Mouse (Mus musculus) intestine, embryonic 16.5 days (tissue): ENCODE results near the gene Wnt3. TPM values are rescaled to one million over a fixed set of nuclear protein-coding genes. Genes with fewer than 3 reads are reported as not detected.

ENCODE experiments used
- ATAC-seq: fragments of 200-750 bp; cut with Nextera tagmentation; 2 replicates; pipeline ENCODE4 v1.8.0; 2017; ENCODE audit warnings: moderate TSS enrichment, moderate library complexity
- H3K27ac ChIP-seq: fragments of 300-500 bp; sonication (generic); 2 replicates; pipeline ENCODE4 v1.5.1; 2014; ENCODE audit warnings: mild to moderate bottlenecking, low read length
- H3K27me3 ChIP-seq: fragments of 300-500 bp; sonication (generic); replicated peaks from 2 replicates; pipeline ENCODE4 v1.6.1; 2014; ENCODE audit warnings: low read length, control low read depth, mixed read lengths; ENCODE audit not compliant: control insufficient read depth, insufficient read depth
- H3K36me3 ChIP-seq: fragments of 300-500 bp; sonication (generic); 2 replicates; pipeline ENCODE4 v1.6.1; 2014; ENCODE audit warnings: low read length, control low read depth; ENCODE audit not compliant: control insufficient read depth, insufficient read depth
- H3K4me1 ChIP-seq: fragments of 300-500 bp; sonication (generic); 2 replicates; pipeline ENCODE4 v1.6.1; 2014; ENCODE audit warnings: low read length, control low read depth, mixed read lengths; ENCODE audit not compliant: control insufficient read depth, insufficient read depth
- H3K4me2 ChIP-seq: fragments of 300-500 bp; sonication (generic); 2 replicates; pipeline ENCODE4 v1.6.1; 2014; ENCODE audit warnings: low read depth, low read length, control low read depth
- H3K4me3 ChIP-seq: fragments of 300-500 bp; sonication (generic); 2 replicates; pipeline ENCODE4 v1.5.1; 2014; ENCODE audit warnings: mild to moderate bottlenecking, low read length
- H3K9ac ChIP-seq: fragments of 300-500 bp; sonication (generic); 2 replicates; pipeline ENCODE4 v1.6.1; 2014; ENCODE audit warnings: low read depth, low read length
- H3K9me3 ChIP-seq: fragments of 300-500 bp; sonication (generic); 2 replicates; pipeline ENCODE4 v1.6.1; 2016; ENCODE audit warnings: low read length, control low read depth; ENCODE audit not compliant: control insufficient read depth
- WGBS: fragments of 180-500 bp; shearing (Covaris S2); extraction: QIAGEN DNeasy Blood & Tissue Kit; methylation state at CpG from one replicate; pipeline ENCODE4 v1.1.7; 2014; 5-methylcytosine and 5-hydroxymethylcytosine counted together
- polyA plus RNA-seq: library from polyadenylated mRNA; unstranded; fragments of >200 nt; fragmentation: Nextera tagmentation; extraction: Ambion mirVana; gene quantifications from 2 replicates; pipeline ENCODE4 v1.2.1, GENCODE M21; 2015

Gene Wnt3
- polyA plus RNA-seq, 1 experiment from 2014 or later, result 0.39 TPM

- Histone ChIP-seq H3K9ac (no peak overlapping the region), H3K4me2 (no peak overlapping the region), H3K36me3 (no peaks in the 10 kb centered on the region), H3K4me1 (no peaks in the 10 kb centered on the region), H3K9me3 (no peaks in the 10 kb centered on the region), H3K27me3 (peaks cover 7% of the 10 kb centered on the region), H3K27ac (no peak overlapping the region), H3K4me3 (no peak overlapping the region)
- ATAC-seq, result no peak
- WGBS, result 21% methylated on average over 6 of the region's 6 CpGs
Observed at GRCm38 (mm10) chr11:103765556-103766011, 8.4 kb upstream of the Wnt3 start.

- 2% methylated on average over 19 of the region's 19 CpGs for WGBS
- H3K27me3 ChIP-seq, result peaks cover 62% of the 10 kb centered on the region
Observed at GRCm38 (mm10) chr11:103771160-103771817, 2.7 kb upstream of the Wnt3 start.

GRCm38 (mm10) chr11:103772505-103773386, 1.2 kb upstream of the Wnt3 start:
- Histone ChIP-seq H3K27me3 (peaks cover 64% of the 10 kb centered on the region), H3K4me3 (peak overlapping the region; percentile 41)

More at GRCm38 (mm10) chr11:103771160-103771817, 2.7 kb upstream of the Wnt3 start:
- Histone ChIP-seq H3K4me3 (no peak overlapping the region), H3K4me2 (no peak overlapping the region), H3K9me3 (no peaks in the 10 kb centered on the region), H3K36me3 (no peaks in the 10 kb centered on the region), H3K4me1 (peaks cover 8% of the 10 kb centered on the region; the same call in 1 of the 2 replicates), H3K27ac (no peak overlapping the region), H3K9ac (no peak overlapping the region)
- ATAC-seq, result no peak

GRCm38 (mm10) chr11:103774228-103774530, 229 bp downstream of the Wnt3 start:
- no peak overlapping the region for H3K27ac ChIP-seq

More at GRCm38 (mm10) chr11:103772505-103773386, 1.2 kb upstream of the Wnt3 start:
- no peak overlapping the region for H3K27ac ChIP-seq
- H3K4me1 ChIP-seq, result peaks cover 8% of the 10 kb centered on the region; the same call in 1 of the 2 replicates
- H3K4me2 ChIP-seq, result peak overlapping the region; percentile 55
- no peaks in the 10 kb centered on the region for H3K36me3 ChIP-seq
- no peak for ATAC-seq
- H3K9me3 ChIP-seq, result no peaks in the 10 kb centered on the region
- WGBS, result under 1% methylated on average over 23 of the region's 23 CpGs
- H3K9ac ChIP-seq, result 0 out of 2 replicates have a peak overlapping the region, but pooled peaks have one; percentile 14

GRCm38 (mm10) chr11:103780152-103780551, 6.2 kb downstream of the Wnt3 start:
- WGBS, result 35% methylated on average over 9 of the region's 9 CpGs
- Histone ChIP-seq H3K36me3 (no peaks in the 10 kb centered on the region), H3K27me3 (peaks cover 24% of the 10 kb centered on the region), H3K4me3 (no peak overlapping the region), H3K4me2 (no peak overlapping the region), H3K4me1 (0 out of 2 replicates have a peak, but pooled peaks cover 3% of the 10 kb centered on the region), H3K9ac (no peak overlapping the region), H3K9me3 (no peaks in the 10 kb centered on the region), H3K27ac (no peak overlapping the region)
- no peak for ATAC-seq

More at GRCm38 (mm10) chr11:103774228-103774530, 229 bp downstream of the Wnt3 start:
- no peak overlapping the region for H3K9ac ChIP-seq
- peaks cover 8% of the 10 kb centered on the region; the same call in 1 of the 2 replicates for H3K4me1 ChIP-seq
- ATAC-seq, result no peak
- H3K27me3 ChIP-seq, result peaks cover 64% of the 10 kb centered on the region
- H3K4me3 ChIP-seq, result peak overlapping the region; percentile 41
- WGBS, result under 1% methylated on average over 19 of the region's 19 CpGs
- H3K36me3 ChIP-seq, result no peaks in the 10 kb centered on the region
- H3K9me3 ChIP-seq, result no peaks in the 10 kb centered on the region
- H3K4me2 ChIP-seq, result peak overlapping the region; percentile 55

- H3K9me3 ChIP-seq, result no peaks in the 10 kb centered on the region
- peaks cover 9% of the 10 kb centered on the region for H3K27me3 ChIP-seq
- ATAC-seq, result no peak
- no peak overlapping the region for H3K9ac ChIP-seq
- no peaks in the 10 kb centered on the region for H3K36me3 ChIP-seq
- H3K4me3 ChIP-seq, result no peak overlapping the region
- 51% methylated on average over 5 of the region's 5 CpGs for WGBS
- H3K27ac ChIP-seq, result no peak overlapping the region
- no peaks in the 10 kb centered on the region for H3K4me1 ChIP-seq
- no peak overlapping the region for H3K4me2 ChIP-seq
Observed at GRCm38 (mm10) chr11:103789951-103790350, 16.0 kb downstream of the Wnt3 start.

GRCm38 (mm10) chr11:103801128-103801527, 27.2 kb downstream of the Wnt3 start:
- ATAC-seq, result 0 out of 2 replicates have a peak, but pooled peaks have one; percentile 60
- WGBS, result 43% methylated on average over 9 of the region's 9 CpGs

GRCm38 (mm10) chr11:103804126-103804525, 30.2 kb downstream of the Wnt3 start:
- no peaks in the 10 kb centered on the region for H3K36me3 ChIP-seq
- no peak overlapping the region for H3K4me3 ChIP-seq
- ATAC-seq, result no peak
- H3K9ac ChIP-seq, result no peak overlapping the region
- 84% methylated on average over 11 of the region's 11 CpGs for WGBS
- no peak overlapping the region for H3K4me2 ChIP-seq
- peaks cover 2% of the 10 kb centered on the region; the same call in 1 of the 2 replicates for H3K4me1 ChIP-seq
- peaks cover 8% of the 10 kb centered on the region for H3K9me3 ChIP-seq
- peaks cover 22% of the 10 kb centered on the region for H3K27me3 ChIP-seq
- H3K27ac ChIP-seq, result no peak overlapping the region

More at GRCm38 (mm10) chr11:103801128-103801527, 27.2 kb downstream of the Wnt3 start:
- Histone ChIP-seq H3K4me3 (no peak overlapping the region), H3K9me3 (peaks cover 8% of the 10 kb centered on the region), H3K4me1 (no peaks in the 10 kb centered on the region), H3K36me3 (no peaks in the 10 kb centered on the region), H3K4me2 (no peak overlapping the region), H3K27ac (no peak overlapping the region), H3K27me3 (0 out of 2 replicates have a peak, but pooled peaks cover 5% of the 10 kb centered on the region), H3K9ac (no peak overlapping the region)

GRCm38 (mm10) chr11:103804804-103805203, 30.9 kb downstream of the Wnt3 start:
- Histone ChIP-seq H3K27ac (no peak overlapping the region), H3K36me3 (no peaks in the 10 kb centered on the region), H3K9me3 (peaks cover 8% of the 10 kb centered on the region), H3K4me3 (no peak overlapping the region), H3K9ac (no peak overlapping the region), H3K4me1 (peaks cover 8% of the 10 kb centered on the region; the same call in 1 of the 2 replicates), H3K4me2 (no peak overlapping the region), H3K27me3 (peaks cover 29% of the 10 kb centered on the region)
- 73% methylated on average over 4 of the region's 4 CpGs for WGBS
- ATAC-seq, result no peak
